Mouse (Mus musculus): Measurements from ENCODE around the gene Tmem129.

The Tmem129 gene

DNA sequence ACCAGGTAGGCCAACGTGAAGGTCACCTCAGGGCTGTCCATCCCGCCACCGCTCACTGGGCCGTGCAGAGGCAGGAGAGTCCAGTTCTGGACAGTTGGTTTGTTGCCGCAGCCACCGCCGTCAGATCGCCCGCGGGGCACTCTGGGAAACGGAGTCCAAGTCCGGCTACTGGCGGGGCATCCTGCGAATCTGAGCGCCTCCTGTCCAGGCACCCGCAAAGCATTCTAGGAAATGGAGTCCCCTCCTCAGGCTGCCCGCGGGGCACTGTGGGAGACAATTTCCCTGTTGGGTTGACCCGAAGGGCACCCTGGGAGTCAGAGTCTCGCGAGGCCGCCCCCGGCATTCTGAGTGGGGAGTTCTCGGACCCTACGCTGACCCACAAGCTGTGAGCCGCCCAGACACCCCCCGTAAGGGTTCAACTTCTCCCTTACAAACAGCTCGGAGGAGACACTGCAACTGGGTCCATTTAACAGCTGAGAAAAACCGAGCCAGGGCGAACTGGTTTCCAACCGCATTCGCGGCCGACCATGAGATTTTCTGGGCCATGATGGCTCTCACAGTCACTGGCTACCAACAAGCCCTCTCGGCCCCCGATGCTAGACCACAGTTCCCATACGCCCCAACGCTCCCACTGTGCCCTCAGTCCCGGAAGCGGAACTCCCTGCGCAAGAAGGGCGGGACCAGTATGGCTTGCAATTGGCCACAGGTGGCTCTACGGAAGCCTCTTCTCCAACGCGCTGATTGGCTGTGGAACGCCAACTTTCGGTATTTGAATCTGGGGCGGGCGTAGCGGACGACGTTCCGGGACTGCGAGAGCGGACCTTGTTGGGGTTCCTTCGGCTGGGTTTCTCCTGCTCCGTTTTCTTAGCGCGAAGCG lies at the start of gene Tmem129, which contains the start of gene Tacc3:
Gene Tmem129 (minus strand): TSS at position 630 of the 877 bp plus-strand sequence.
Gene Tacc3 (plus strand): TSS at position 342 of the 877 bp plus-strand sequence.
- DNase-seq (ENCODE audit: low read depth, low spot score) = peak; percentile 98

DNA sequence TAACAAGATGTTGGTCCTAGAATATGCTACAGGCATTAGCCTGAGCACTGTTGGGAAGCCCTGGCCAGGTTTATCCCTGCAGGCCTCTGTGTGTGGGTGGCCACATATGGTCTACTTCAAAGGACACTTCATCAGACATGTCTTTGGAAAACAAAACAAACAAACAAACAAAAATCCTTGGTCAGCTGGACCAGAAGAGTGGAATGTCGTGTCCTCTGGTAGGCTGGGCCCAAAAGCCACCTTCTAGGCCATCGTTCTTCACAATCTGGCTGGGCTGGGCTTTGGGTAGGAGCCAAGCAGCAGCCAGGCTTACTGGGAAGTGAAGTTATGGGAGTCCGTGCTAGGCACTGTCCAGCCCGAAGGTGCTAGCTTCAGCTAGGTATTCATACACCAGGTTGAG lies 48.9 kb upstream of the Tmem129 start:
- no peak for DNase-seq (ENCODE audit: low read depth, low spot score)

DNA sequence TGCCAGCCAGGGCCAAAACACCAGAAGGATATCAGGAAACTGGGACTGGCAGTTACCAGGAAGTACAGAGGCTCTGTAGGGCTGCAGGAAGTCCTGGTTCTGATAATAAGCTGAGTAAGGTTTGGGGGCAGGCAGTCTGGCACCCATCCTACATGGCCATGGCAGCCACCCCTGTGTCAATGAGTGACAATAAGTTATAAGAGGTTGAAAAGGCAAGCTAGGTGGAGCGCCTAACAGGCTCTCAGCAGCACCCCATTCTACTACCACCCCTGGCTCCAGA lies 48.1 kb upstream of the Tmem129 start:
- DNase-seq (ENCODE audit: low read depth, low spot score) = no peak

DNA sequence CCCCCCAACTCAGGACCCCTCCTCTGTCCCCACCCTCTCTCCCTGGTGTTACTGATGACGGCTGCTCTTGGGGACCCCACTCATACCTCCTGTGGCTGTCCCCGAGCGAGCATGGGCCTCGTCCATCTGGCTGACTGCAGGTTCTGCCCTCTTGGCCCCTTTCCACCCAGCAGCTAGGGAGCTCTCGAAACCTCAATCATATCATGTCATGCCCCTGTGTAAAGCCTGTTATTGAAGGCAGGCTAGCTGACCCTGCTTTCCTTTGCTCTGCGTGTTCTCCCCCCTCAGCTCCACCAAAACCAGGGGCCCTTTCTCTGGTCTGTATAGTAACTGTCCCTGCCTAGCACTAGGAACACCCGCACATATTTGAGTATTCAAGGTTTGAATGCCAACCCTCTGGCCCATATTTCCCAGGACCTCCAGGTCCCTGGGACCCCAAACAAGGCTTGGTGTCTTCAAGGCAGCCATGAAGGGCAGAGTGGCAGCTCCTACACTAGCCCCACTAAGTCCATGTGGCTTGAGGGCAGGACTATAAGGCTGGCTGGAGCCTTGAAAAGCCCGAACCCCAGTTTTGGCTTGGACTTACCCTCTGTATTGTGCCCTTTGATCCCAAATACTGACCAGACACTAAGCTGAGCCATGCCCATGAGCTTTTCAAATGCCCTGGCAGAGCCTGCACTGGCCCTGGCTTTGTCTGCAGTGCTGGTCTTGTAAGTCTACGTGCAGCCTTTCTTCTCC lies 47.6 kb upstream of the Tmem129 start:
- DNase-seq (ENCODE audit: low read depth, low spot score) = no peak

DNA sequence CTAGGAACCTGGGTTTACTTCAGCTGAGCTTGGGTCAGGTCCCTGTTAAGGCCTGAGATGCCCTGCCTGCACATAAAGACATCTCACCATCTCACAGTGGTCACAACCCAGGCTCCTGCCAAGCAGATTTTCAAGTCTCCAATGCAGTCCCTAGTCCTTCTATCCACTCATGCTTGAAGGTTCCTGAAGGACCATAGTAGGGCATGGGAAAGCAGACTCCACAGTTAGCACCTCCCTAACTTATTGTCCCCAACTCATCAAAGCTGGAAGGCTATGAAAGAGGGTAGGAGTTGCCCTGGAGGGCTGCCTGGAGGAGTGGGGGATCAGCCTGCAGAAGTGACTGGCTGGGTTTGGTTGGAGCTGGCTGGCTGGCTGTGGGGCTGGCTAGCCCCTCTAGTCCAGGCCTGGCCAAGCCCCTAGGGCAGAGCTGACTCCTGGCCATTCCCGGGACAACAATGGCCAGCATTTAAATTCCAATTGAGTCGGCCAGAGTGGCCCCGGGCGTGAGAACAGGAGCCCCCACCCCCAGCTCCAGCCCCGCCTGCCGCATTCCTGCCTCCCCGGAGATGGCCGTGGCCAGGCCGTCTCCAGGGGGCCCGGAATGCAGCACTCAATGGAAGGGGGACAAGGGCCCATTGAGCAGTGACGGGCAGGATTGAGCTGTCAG lies 46.9 kb upstream of the Tmem129 start:
- DNase-seq (ENCODE audit: low read depth, low spot score) = no peak

DNA sequence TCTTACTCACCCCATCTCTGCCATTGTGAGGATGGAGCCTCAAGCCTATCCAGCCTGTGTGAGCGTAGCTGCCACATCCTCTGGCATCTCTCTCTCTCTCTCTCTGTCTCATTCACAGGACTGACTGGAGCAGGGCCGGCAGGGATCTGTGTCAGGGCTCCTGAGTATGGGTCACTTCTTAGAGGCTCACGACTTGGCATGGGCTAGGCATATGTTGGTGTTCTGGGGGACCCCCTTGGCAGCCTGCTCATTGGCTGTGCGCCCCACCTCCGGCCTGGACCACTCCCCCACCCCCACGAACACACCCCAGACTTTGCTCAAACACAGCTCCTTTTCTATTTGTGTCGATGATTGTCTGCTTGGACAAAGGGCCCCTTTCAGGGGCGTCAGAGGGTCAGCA lies 45.8 kb upstream of the Tmem129 start:
- DNase-seq (ENCODE audit: low read depth, low spot score) = no peak

DNA sequence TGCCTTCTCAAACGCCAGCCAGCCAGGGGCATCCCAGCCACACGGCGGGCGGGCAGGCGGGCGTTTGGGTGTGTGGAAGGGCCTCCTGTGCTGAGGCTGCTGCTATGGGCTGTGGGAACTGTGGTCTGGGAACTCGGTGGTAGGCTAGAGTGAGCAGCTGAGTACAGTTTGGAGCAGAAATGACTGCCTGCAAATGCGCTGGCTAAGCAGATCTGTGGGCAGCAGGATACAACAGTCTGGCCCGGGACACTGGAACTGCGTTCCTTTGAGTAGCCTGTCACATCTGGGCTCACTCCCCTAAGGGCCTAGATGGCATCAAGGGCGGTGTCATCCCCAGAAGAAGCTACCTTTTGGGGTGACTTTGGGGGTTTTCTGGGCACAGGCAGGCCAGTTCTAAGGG lies 43.6 kb upstream of the Tmem129 start:
- DNase-seq (ENCODE audit: low read depth, low spot score) = no peak

DNA sequence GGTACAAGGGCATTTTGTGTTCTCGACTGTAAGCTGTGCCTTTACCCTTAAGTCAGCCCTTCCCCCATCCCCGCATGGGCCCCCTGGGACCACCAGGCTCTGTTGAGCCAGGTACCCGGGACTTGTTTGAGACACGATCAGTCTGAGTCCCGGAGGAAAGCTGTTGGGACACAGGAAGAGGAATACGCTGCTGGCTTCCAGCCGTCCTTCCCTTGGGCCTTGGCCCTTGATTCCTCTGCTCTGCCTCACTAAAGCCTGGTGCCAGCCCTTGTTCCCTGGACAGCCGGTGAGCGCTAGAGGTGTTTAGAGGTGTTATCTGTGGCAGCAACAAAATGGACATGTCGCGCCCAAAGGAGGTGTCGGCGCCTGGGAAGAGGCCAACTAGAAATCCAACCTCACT lies 41.8 kb upstream of the Tmem129 start:
- no peak for DNase-seq (ENCODE audit: low read depth, low spot score)

DNA sequence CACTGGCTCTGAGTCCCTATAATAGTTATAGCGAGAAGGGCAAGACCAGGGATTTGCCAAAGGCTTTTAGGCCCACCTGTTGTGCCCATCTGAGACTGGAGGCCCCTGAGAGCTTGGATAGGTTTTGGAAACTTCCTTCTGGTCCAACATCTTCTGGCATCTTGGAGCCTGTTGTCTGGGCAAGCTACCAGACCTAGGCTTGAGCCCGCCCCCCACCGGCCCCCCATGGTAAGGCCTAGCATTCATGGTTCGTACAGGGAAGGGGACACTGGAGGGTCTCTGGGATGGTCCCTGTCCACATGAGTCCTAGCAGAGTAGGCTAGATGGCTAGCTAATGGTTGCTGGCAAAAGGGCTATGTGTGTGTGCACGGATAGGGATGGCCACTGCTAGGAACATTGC lies 40.5 kb upstream of the Tmem129 start:
- no peak for DNase-seq (ENCODE audit: low read depth, low spot score)

DNA sequence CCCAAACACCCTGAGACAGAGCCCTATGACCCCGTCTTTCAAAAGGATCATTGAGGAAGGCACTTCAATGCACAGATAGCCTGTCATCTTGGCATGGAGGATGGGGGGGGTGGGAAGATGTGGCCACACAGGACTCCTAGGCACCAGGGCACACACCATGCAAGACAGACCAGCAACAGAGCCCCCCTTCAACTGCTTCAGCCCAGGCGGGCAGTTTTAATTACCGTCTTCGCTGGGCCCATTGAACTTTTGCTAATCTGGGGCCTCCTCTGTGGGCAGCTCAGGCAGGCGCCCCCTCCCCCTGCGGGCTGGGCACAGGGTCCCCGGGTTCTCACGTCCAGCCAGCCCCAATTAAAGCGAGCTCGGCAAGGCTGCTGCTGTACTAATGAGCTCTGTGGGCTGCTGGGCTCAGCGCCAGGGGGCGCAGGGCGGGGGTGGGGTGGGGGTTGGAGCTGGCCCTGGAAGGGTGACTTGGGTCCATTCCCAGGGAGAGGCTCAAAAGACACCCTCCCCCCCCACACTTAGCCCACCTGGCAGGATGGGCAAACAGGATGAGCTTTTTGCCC lies 39.8 kb upstream of the Tmem129 start:
- DNase-seq (ENCODE audit: low read depth, low spot score) = no peak

DNA sequence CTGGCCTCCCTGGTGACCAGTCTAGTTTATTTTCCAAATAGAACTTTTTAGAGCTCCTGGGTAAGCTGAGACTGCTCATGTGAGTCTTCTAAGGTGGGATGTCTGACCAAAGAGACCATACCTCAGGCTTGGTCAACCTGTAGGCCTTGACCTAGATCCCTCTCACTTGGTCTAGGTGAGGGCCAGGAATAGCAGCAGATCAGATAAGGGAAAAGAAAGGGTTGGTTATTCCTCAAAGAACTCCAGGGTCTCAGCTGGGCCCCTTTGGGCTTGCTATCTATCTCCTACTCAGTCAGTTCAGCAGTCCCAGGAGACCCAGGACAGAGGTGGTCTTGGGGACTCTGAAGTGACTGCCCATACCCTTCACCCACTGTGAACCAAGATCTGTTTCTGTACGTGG lies 39.3 kb upstream of the Tmem129 start:
- no peak for DNase-seq (ENCODE audit: low read depth, low spot score)

DNA sequence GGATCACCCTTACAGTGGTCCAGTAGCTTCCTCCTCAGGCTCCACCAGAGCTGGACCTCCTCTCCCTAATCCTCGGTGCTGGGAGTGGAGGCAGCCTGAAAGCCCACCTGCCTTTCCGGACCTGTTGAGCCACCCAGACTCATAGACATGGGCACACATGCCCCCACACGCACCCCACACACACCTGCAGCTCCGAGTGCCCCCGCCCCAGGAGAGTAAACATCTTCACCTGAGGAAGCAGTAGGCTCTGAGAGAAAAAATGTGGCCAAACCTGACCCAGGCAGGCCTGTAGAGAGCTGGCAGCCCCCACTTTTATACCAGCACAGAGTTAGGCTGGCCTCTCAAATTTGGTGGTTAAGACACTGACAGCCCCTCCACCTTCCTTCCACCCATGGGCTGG lies 38.2 kb upstream of the Tmem129 start:
- DNase-seq (ENCODE audit: low read depth, low spot score) = no peak

DNA sequence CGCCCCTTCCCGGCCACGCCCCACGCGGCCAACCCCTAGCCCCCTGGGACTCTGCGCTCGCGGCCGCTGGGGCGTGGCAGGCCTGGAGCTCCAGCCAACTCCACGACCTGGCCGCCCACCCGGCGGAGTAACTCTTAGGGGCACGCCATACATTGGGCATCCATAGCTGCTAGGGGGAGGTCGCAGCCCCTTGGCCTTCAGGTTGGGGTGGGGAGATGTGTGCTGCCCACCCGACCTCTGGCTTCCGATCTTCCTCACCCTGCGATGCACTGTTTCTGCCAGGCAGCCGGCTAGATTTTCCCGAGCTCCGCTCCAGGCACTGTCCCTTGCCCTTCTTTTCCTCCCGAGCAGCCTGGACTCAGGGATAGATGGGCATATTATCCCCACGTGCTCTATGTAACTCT lies 37.5 kb upstream of the Tmem129 start:
- DNase-seq (ENCODE audit: low read depth, low spot score) = peak; percentile 27

DNA sequence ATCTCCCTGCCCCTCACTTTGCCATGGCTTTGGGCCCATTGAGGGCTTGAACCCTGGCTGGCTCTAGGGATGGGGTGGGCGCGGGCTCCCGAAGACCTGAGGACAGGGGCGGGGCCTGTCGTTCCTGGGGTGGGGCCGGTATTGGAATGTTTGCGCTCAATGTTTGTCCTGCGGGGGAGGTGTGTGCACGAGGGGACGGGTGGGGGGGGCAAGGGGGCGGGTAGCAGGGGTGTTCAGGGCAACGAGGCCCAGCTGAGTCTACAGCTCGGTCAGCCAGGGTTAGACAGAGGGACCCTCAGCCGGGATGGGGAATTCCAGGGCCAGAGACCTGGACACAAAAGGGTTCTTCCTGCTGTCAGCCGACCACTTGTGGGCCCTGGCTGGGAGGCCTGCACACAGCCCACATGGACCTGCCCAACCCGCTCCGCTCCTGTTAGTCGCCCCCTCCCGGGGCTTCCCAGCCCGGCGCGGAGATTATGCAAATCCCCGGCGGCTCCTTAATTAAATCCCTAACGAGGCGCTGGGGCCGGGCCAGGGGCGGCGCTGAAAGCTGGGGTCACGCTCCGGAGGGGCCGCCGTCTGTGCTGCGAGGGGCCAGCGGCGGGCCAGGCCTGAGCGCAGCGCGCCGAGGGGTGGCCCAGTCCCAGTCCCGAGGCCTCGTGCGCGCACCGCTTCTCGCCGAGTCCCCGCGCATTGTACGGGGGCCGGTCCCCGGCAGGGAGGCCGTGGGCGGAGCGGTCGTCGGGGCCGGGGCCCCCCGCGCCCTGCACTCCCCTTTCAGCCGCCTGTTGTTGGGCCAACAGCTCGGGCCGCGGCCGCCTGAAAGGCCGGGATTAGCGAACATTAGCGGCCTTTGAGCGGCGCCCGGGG lies 36.9 kb upstream of the Tmem129 start:
- DNase-seq (ENCODE audit: low read depth, low spot score) = peak; percentile 21

DNA sequence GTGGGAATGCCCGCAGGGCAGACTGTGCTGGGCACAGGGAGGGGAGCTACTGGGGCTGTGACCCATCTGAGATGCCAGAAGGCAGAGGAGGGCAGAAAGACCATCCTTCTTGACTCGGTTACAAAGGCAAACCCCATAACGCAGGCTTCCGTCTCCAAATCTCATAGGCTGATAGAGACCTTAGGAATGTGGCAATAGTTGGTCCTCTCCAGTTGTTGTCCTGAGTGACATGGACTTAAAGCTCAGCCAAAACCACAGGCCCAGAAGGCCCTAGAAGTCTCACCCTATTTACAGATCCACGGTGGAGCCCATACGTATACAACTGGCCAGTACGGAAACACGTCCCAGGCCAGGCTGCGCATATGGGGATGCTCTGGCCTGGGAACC lies 36.2 kb upstream of the Tmem129 start:
- no peak for DNase-seq (ENCODE audit: low read depth, low spot score)

DNA sequence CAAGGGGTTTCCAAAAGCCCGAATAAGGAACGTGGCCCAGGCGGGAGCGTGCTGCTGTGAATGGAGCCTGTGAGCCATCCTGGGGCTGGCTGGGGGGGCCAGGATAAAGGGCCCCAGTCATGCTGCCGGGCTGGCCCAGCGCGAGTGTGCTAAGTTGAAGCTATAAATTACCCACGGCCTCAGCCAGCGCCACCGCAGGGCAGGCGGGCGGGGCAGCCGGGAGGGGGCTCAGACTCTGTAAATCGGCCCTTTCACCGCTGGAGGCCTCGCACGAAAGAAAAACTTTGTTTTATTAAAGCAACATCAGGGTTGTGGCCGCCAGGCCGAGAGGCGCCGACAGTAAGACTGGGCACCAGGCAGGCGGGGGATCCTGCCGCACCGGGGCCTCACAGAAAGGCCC lies 34.2 kb upstream of the Tmem129 start:
- peak; percentile 81 for DNase-seq (ENCODE audit: low read depth, low spot score)

DNA sequence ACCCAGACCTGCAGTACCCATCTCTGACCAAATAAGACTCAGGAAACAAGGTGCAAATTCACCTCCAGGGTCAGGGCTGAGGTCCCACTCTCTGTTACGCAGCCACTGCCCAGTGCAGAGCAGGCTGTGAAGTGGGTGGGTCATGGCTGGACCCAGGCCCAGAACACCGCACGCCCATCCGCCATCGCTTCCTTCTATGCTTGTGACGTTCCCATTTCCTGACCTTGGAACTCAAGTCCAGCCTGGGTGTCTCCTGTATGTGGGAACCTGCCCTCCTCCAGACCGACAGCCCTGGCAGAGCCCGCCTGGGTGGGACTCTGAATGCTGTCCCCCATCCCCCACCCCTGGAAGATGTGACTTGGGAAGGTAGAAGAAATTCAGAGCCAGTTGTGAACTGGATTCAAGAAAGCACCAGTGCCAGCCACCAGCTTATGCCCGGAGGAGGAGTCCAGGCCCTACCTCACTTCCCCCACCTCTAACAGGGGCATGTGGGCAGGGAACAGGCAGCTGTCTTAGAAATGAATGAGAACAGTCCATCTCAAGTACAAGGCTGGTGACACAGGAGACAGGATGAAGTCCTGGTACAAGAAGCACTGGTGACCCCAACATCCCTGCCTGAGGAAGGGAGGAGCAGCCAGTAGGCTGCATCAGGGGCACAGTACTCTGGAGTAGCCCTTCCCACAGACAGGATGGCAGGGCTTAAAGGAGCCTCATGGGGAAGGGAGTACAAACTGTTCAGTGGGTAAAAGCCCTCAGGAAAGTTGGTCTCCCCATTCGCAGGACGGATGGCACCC lies 31.8 kb upstream of the Tmem129 start:
- no peak for DNase-seq (ENCODE audit: low read depth, low spot score)

DNA sequence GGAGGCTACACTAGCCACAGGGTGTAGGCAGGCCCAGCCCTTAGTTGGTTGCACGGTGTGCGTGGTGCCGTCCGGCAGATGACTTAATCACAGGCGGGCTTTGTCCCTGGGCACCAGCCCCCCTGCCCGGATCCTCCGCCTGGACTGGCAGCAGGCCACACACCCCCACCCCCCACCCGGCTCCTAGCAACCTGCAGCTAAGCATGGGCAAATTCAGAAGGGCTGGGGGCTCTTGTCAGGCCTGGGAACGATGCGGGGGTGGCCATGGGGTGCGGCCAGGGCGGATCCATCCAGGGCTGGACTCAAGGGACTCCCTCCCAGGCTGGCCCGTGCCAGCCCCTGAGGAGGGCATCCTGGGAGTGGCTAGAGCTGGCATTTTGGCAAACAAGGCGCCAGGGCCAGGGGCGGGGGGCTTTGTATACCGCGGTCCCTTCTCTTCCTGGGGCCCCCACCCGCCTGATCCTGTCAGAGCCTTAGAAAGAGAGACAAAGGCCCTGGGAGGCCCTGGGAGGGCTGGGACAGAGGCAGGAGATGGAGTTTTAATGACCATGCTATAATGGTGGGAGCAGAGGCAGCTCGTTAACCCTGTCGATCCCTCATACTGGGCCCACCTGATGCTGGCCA lies 31.1 kb upstream of the Tmem129 start:
- DNase-seq (ENCODE audit: low read depth, low spot score) = no peak

DNA sequence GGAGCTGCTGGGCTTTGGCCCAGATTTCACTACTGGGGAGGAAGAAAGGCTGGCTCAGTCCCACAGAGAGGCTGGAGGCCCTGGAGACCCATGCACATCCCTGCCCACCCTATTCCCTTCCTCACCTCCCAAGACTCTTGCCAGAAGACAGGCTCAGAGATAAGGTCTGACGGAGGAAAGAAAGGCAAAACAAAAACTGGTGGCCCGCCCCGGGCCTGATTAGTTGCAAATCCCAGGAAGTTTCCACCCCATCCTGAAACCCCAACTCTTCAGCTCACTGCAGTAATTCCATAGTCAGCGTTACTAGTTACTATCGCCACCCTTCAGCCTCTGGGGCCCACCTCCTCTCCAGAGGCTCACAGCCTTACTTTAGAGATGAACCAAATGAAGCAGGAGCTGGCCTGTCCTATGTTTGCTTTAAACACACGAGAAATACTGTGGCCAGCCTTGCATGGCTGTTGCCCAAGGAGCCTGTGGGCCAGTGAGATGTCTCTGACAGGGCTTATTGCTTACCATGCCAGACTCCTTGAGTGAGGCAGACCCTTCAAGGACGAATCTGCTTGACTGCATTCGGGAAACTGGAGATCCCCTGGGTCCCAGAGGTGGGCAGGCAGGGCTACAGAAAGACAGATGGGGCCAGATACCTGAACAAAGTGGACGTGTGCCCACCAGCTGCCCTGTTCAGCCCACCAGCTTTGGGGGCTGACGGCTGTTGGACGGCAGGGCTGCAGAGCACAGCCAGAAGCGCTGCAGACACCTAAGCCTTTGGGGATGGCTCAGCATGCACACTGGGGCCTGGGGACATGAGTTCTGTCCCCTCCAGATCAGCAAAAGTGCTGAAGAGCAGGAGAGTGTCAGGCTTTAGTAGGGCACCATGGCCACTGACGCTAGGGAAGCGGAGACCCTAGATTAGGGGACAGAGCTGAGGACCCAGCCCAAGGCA lies 30.3 kb upstream of the Tmem129 start:
- DNase-seq (ENCODE audit: low read depth, low spot score) = no peak
